Mouse (Mus musculus) C2C12 (cell line): Measurements from ENCODE around the gene Grid2ip. TPM values are rescaled to one million over a fixed set of nuclear protein-coding genes. Genes with fewer than 3 reads are reported as not detected.
"Not testable (repeated sequence)": the region's sequence is repeated elsewhere in the genome, so short reads cannot be mapped to it uniquely, and the experiment has no call there.

Source experiments
- H3K27me3 ChIP-seq: one replicate; pipeline ENCODE4 v1.6.1; 2011; ENCODE audit not compliant: control insufficient read depth, insufficient read depth, insufficient read length
- H3K36me3 ChIP-seq: one replicate; pipeline ENCODE4 v1.6.1; 2011; ENCODE audit not compliant: control insufficient read depth, insufficient read depth
- H3K4me3 ChIP-seq: one replicate; pipeline ENCODE4 v1.5.1; 2011; ENCODE audit warnings: mild to moderate bottlenecking, control low read depth; ENCODE audit not compliant: poor library complexity, insufficient read depth, severe bottlenecking
- H3K79me2 ChIP-seq: one replicate; pipeline ENCODE4 v1.6.1; 2011; ENCODE audit not compliant: control insufficient read depth, insufficient read depth
- H3K79me3 ChIP-seq: one replicate; pipeline ENCODE4 v1.6.1; 2011; ENCODE audit warnings: low read depth, control low read depth
- H3ac ChIP-seq: one replicate; pipeline ENCODE3; 2011; ENCODE audit warnings: low read depth; ENCODE audit not compliant: control insufficient read depth, insufficient read length
- CEBPB ChIP-seq: IDR thresholded peaks from one replicate; pipeline ENCODE4 v1.6.1; 2011; ENCODE audit warnings: low read depth, mild to moderate bottlenecking, control low read depth, moderate library complexity
- CTCF ChIP-seq: IDR thresholded peaks from one replicate; pipeline ENCODE4 v1.5.1; 2011; ENCODE audit not compliant: control insufficient read depth, insufficient read depth, insufficient read length
- FOSL1 ChIP-seq: IDR thresholded peaks from one replicate; pipeline ENCODE4 v1.8.0; 2011; ENCODE audit warnings: mild to moderate bottlenecking, low read length; ENCODE audit not compliant: poor library complexity, insufficient read depth, severe bottlenecking
- MAX ChIP-seq: IDR thresholded peaks from one replicate; pipeline ENCODE4 v1.6.1; 2011; ENCODE audit warnings: mild to moderate bottlenecking, control low read depth
- MYOD1 ChIP-seq: IDR thresholded peaks from one replicate; pipeline ENCODE4 v1.6.1; 2011; ENCODE audit warnings: low read depth; ENCODE audit not compliant: control insufficient read depth, insufficient read length
- MYOG ChIP-seq: IDR thresholded peaks from one replicate; pipeline ENCODE4 v1.6.1; 2011; ENCODE audit not compliant: control insufficient read depth, insufficient read length; ENCODE audit errors: extremely low read depth
- USF1 ChIP-seq: IDR thresholded peaks from one replicate; pipeline ENCODE4 v1.6.1; 2011; ENCODE audit warnings: low read depth, mild to moderate bottlenecking, control low read depth, moderate library complexity
- polyA plus RNA-seq: library from polyadenylated mRNA; unstranded; fragments of >200 nt; fragmentation: generic; extraction: Trizol; gene quantifications from one replicate; pipeline ENCODE4 v1.2.1, GENCODE M21; 2012; ENCODE audit warnings: missing spikeins

The Grid2ip gene
- polyA plus RNA-seq, 1 experiment: not detected

DNA sequence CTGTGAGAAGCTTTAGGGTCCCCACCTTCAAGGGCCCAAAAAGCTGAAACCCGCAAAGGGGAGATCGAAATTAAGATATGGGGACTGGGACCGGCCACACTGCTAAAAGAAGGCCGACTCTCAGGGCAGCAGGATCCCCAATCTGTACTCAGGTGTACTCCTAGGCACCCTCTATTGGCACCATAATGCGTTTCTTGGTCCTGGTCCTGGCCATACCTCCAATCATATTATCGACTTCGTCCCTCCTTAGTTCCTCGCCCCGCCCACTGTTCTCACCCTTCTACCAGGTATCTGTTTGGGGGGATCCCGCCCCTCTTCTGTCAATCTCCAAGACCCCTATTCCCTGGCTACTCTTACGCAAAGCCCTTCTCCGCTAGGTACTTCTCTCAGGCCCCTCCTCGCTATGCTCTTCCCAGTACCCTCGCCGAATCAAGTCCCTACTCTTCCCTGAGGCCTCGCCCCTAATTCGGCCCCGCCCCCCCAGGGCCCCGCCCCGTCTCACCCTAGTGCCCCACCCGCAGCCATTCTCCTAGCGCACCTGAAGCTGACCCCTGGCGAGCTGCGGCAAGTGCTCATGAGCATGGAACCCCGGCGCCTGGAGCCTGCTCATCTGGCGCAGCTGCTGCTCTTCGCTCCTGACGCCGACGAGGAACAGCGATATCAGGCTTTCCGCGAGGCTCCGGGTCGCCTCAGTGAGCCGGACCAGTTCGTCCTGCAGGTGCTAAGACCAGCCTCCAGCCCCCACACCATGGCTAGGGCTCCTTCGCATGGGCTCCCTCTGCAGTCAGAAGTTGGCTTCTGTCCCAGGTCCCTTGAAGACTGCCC is 29.9 kb downstream of the Grid2ip start:
- H3K79me3 ChIP-seq: no peaks in the 10 kb centered on the region
- no peak overlapping the region for H3K4me3 ChIP-seq
- H3K79me2 ChIP-seq: no peaks in the 10 kb centered on the region
- no peak overlapping the region for H3ac ChIP-seq
- no peaks in the 10 kb centered on the region for H3K36me3 ChIP-seq
- TF ChIP-seq MYOD1 (no peak), CTCF (no peak), MYOG (no peak), MAX (no peak), FOSL1 (no peak), CEBPB (no peak), USF1 (no peak)
- peaks cover 56% of the 10 kb centered on the region for H3K27me3 ChIP-seq

DNA sequence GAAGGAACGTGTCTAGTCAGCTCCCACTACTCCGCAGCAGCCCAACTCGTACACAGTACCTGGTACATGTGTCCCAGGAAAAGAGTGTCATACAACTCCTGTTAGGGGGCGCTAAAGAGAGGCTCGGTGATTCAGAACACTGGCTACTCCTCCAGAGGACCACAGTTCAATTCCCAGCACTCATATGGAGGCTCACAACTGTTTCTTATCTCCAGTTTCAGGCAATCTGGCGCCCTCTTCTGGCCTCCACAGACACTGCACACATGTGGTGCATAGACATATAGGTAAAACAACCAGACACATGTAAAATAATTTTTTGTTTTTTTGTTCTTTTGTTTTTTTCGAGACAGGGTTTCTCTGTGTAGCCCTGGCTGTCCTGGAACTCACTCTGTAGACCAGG is 37.0 kb downstream of the Grid2ip start:
- no peaks in the 10 kb centered on the region for H3K79me2 ChIP-seq
- peaks cover 7% of the 10 kb centered on the region for H3K27me3 ChIP-seq
- H3K79me3 ChIP-seq: no peaks in the 10 kb centered on the region
- H3K4me3 ChIP-seq: no peak overlapping the region
- TF ChIP-seq MYOG: no peak
- no peak for TF ChIP-seq CEBPB
- no peak for TF ChIP-seq CTCF
- no peak for TF ChIP-seq FOSL1
- no peak for TF ChIP-seq MYOD1
- TF ChIP-seq USF1: no peak
- TF ChIP-seq MAX: no peak
- H3ac ChIP-seq: no peak overlapping the region
- H3K36me3 ChIP-seq: peaks cover 3% of the 10 kb centered on the region

DNA sequence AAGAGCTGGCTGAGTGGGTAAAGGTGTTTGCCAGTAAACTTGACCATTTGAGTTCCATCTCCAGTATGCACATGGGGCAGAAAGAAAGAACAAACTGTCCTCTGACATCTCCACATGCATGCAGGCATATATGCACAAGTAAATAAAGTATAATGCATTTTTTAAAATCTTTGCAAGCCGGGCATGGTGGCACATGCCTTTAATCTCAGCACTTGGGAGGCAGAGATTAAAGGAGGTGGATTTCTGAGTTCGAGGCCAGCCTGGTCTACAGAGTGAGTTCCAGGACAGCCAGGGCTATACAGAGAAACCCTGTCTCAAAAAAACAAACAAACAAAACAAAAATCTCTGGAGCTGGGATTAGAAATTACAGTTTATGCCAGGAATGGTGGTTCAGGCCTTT is 37.8 kb downstream of the Grid2ip start:
- not testable (repeated sequence) for H3K4me3 ChIP-seq, H3ac ChIP-seq, H3K79me2 ChIP-seq, H3K36me3 ChIP-seq, H3K27me3 ChIP-seq, H3K79me3 ChIP-seq

DNA sequence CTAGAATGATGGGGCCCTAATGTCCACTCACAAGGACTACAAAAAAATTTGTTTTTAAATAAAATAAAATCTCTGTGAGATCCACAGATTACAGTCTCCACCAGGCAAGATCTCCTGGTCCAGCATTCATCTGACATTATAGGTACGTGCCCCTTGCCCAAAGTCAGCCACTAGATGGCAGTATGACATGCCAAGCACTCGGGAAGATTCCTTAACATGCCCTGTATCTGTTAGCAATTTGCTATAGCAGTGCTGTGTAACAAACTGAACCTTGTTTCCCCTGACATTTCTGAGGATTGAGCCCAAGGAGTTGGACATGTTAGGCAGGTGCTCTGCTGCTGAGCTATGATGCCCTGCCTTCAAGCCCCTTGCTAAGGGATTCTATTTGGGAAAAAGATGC is 38.5 kb downstream of the Grid2ip start:
- no peak for TF ChIP-seq FOSL1
- no peak for TF ChIP-seq MYOD1
- TF ChIP-seq CEBPB: no peak
- no peak for TF ChIP-seq USF1
- no peak for TF ChIP-seq MAX
- no peak for TF ChIP-seq MYOG
- TF ChIP-seq CTCF: peak; percentile 4

DNA sequence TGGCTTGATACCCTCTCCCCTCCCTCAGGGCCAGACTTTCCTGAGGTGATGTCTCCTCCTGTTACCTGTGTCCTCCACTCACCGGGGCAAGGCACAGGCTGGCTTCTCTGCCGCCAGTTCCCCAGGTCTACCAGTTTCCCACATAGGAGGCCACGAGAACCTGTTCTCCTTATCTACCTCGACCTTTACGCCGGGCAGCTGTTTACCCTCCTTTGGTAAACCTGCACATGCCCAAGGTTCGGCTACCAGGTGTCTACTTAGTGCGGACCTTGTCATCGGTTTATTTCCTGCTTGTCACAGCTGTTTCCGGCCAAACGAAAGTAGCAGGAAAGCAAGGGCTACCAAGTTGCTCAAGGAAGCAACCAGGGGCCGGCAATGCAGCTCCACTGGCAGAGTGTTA is 43.4 kb downstream of the Grid2ip start:
- H3K4me3 ChIP-seq: no peak overlapping the region
- peaks cover 33% of the 10 kb centered on the region for H3K79me2 ChIP-seq
- TF ChIP-seq MYOG: no peak
- no peaks in the 10 kb centered on the region for H3K27me3 ChIP-seq
- no peak overlapping the region for H3ac ChIP-seq
- peaks cover 19% of the 10 kb centered on the region for H3K79me3 ChIP-seq
- H3K36me3 ChIP-seq: peaks cover 7% of the 10 kb centered on the region

More for the DNA sequence above, 38.5 kb downstream of the Grid2ip start:
- Histone ChIP-seq H3K79me2 (no peaks in the 10 kb centered on the region), H3K4me3 (no peak overlapping the region), H3K36me3 (peaks cover 3% of the 10 kb centered on the region), H3K79me3 (no peaks in the 10 kb centered on the region), H3ac (no peak overlapping the region), H3K27me3 (peaks cover 6% of the 10 kb centered on the region)

DNA sequence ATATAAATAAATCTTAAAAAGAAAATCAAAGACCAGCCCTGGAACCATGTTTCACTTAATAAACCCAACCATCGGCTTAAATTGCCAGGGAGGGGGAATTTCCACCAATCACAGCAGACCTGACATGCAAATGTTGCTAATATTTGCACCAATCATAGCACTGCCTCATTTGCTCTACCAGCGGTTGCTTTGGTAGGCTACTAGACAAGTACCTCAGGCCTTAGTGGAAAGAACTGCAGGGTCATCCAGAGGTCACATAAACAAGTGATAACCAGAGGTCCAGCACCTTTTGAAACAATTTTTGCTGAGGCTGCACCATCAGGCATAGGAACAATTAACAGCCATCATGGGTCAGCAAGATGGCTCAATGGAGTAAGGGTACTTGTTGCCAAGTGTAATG is 44.4 kb downstream of the Grid2ip start:
- Histone ChIP-seq H3K4me3 (no peak overlapping the region), H3ac (no peak overlapping the region), H3K36me3 (peaks cover 17% of the 10 kb centered on the region), H3K79me3 (peaks cover 30% of the 10 kb centered on the region), H3K79me2 (peaks cover 43% of the 10 kb centered on the region), H3K27me3 (no peaks in the 10 kb centered on the region)
- TF ChIP-seq CEBPB: no peak
- TF ChIP-seq CTCF: no peak
- TF ChIP-seq FOSL1: no peak
- no peak for TF ChIP-seq MAX
